Mouse (Mus musculus) liver, postnatal 0 days (tissue): ENCODE data around the gene Camkmt.

ENCODE experiments used
- CTCF ChIP-seq: sonication (generic); IDR thresholded peaks from 2 replicates; pipeline ENCODE4 v1.5.1; 2016; ENCODE audit warnings: antibody characterized with exemption, low read depth
- EP300 ChIP-seq: IDR thresholded peaks from 2 replicates; pipeline ENCODE4 v1.6.1; 2016; ENCODE audit warnings: antibody characterized with exemption, low read depth, mild to moderate bottlenecking

DNA sequence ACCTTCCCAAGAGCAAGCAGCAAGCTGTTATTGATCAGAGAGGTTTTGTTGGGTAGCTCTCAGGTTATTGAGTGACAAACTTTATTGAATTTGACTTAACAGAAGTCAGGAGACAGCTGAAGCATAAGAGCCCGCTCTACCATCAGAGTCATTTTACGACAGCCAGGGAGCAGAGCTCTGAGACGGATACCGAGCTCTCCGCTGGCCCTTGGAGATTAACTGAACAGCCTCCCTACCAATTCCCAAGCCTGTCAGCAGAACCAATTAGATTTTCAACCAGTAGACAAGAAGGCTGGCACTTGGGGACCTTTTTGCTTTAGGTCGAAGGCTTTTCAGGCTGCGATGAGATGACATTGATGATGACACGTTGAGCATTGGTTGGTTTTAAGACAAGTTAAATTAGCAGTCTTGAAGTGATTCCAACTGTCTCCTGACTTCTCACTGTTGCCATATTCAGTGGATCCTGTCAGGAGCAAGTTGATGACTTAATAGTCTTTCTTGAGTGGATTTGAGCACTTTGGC lies 229.5 kb downstream of the Camkmt start:
- TF ChIP-seq CTCF (no peak), EP300 (no peak)
